Mouse (Mus musculus) brain, embryonic 14.5 days (tissue): ENCODE data around the gene Pde4d.

ENCODE experiments used
- CTCF ChIP-seq: fragments of 200-500 bp; IDR thresholded peaks from 2 replicates; pipeline ENCODE4 v1.5.1; 2012; ENCODE audit warnings: inconsistent platforms, mild to moderate bottlenecking, moderate library complexity, borderline replicate concordance; ENCODE audit not compliant: insufficient read depth, insufficient read length; ENCODE audit errors: extremely low read depth
- POLR2A ChIP-seq: fragments of 200-500 bp; IDR thresholded peaks from 2 replicates; pipeline ENCODE4 v1.6.1; 2012; ENCODE audit warnings: mild to moderate bottlenecking, inconsistent platforms, borderline replicate concordance; ENCODE audit not compliant: poor library complexity, insufficient read depth, insufficient read length, severe bottlenecking; ENCODE audit errors: extremely low read depth

DNA sequence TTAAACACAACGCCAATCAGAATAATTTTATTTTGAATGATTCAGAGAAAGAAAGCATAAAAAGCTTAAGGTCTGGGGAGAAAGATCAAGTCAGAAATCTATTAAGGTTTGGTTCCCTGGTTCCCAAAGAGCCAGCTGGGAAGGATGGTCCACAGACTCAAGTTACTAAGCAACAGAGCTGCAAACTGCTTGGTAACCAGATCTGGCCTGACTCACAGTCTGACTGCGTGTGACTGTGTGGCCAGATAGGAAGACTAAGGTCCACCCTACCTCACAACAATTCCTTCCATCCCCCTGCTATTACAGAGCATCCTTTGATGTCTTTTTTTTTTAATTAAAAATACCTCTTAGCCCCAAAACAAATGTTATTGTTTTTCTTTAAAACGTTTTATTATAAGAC lies 818.5 kb downstream of the Pde4d start:
- TF ChIP-seq CTCF, result no peak
- no peak for TF ChIP-seq POLR2A
